Mouse (Mus musculus): Measurements from ENCODE around the gene Snx5. TPM values are rescaled to one million over a fixed set of nuclear protein-coding genes. Genes with fewer than 3 reads are reported as not detected.
A peak's percentile ranks its signal among the peaks of the same experiment; 100 is the strongest.

Snx5 gene
- total and polyA plus RNA-seq, 3 experiments, result 22.2 to 55.3 (median 51.5) TPM

GRCm38 (mm10) chr2:144230498-144230897 lies 40.2 kb downstream of the Snx5 start:
- Histone ChIP-seq H3K27me3 (ENCODE audit: control insufficient read depth, insufficient read depth, low read length) (no peaks in the 10 kb centered on the region), H3K36me3 (ENCODE audit: control insufficient read depth, insufficient read depth, low read length) (no peaks in the 10 kb centered on the region), H3K4me3 (no peak overlapping the region), H3K9ac (ENCODE audit: low read depth, low read length) (no peak overlapping the region), H3K79me2 (replicated peaks; ENCODE audit: control insufficient read depth, insufficient read depth, low read length) (no peaks in the 10 kb centered on the region), H3K27ac (no peak overlapping the region), H3K4me1 (ENCODE audit: control insufficient read depth, insufficient read depth, low read length) (peaks cover 3% of the 10 kb centered on the region)
- 9% methylated on average over 7 of the region's 7 CpGs for WGBS
- no peak for TF ChIP-seq POLR2A (IDR thresholded peaks at IDR 0.05; ENCODE audit: insufficient read depth, low read depth, low read length)
- TF ChIP-seq EP300 (IDR thresholded peaks at IDR 0.05; ENCODE audit: insufficient read depth, low read depth, low read length), result no peak
- no peak for TF ChIP-seq CTCF (IDR thresholded peaks at IDR 0.05)
- DNase-seq, result peak in 1 of 2 experiments; percentile 40
- intact Hi-C loops (cut with DNase I), result no loop called here

- no peak overlapping the region for H3K4me3 ChIP-seq
- H3K27me3 ChIP-seq (ENCODE audit: control insufficient read depth, insufficient read depth, low read length), result no peaks in the 10 kb centered on the region
- H3K9ac ChIP-seq (ENCODE audit: low read depth, low read length), result no peak overlapping the region
- H3K27ac ChIP-seq, result no peak overlapping the region
- no peaks in the 10 kb centered on the region for H3K79me2 ChIP-seq (replicated peaks; ENCODE audit: control insufficient read depth, insufficient read depth, low read length)
- no peak for DNase-seq
- TF ChIP-seq POLR2A (IDR thresholded peaks at IDR 0.05; ENCODE audit: insufficient read depth, low read depth, low read length) (no peak), CTCF (IDR thresholded peaks at IDR 0.05) (no peak), EP300 (IDR thresholded peaks at IDR 0.05; ENCODE audit: insufficient read depth, low read depth, low read length) (no peak)
- intact Hi-C loops (cut with DNase I), result no loop called here
- WGBS, result 83% methylated on average over 14 of the region's 14 CpGs
- peaks cover 3% of the 10 kb centered on the region for H3K4me1 ChIP-seq (ENCODE audit: control insufficient read depth, insufficient read depth, low read length)
- no peaks in the 10 kb centered on the region for H3K36me3 ChIP-seq (ENCODE audit: control insufficient read depth, insufficient read depth, low read length)
Observed at GRCm38 (mm10) chr2:144229647-144230046, 41.1 kb downstream of the Snx5 start.

DNA sequence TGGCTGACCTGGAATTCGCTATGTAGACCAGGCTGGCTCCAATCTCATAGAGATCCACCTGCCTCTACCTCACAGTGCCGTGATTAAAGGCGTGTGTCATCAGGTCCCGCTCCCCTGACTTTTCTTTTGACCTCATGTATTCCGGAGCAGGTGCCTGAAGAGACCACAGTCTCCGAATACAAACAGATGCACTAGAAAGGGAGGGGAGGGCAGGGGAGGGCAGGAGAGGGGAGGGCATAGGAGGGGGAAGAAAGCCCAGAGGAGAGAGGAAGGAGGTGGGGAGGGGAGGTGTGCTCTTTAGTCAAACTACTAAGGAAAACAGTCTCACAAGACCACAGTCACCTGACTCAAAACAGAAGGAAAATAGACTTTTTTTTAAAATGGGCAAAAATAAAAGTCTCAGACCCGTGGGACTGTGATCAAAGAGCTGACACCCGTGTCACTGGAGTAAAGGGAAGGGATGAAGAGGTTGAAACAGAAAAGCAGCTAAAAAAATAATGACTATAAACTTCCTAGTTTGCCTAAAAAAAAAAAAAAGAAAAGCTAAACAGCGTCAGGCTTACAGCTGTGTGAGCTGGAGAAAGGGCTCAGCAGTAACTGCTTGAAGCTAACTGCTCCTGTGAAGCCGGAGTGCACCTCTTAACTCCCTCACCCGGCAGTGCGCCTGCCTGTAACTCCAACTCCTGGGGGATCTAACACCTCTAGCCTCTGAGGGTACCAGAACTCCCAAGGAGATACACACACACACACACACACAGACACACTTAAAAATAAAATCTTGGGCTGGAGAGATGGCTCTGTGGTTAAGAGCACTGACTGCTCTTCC lies 42.0 kb downstream of the Snx5 start:
- Histone ChIP-seq H3K9ac (ENCODE audit: low read depth, low read length) (no peak overlapping the region), H3K4me3 (no peak overlapping the region), H3K27me3 (ENCODE audit: control insufficient read depth, insufficient read depth, low read length) (no peaks in the 10 kb centered on the region), H3K36me3 (ENCODE audit: control insufficient read depth, insufficient read depth, low read length) (no peaks in the 10 kb centered on the region), H3K27ac (no peak overlapping the region), H3K79me2 (replicated peaks; ENCODE audit: control insufficient read depth, insufficient read depth, low read length) (no peaks in the 10 kb centered on the region), H3K4me1 (ENCODE audit: control insufficient read depth, insufficient read depth, low read length) (peaks cover 3% of the 10 kb centered on the region)
- DNase-seq, result no peak
- intact Hi-C loops (cut with DNase I), result no loop called here
- 79% methylated on average over 12 of the region's 12 CpGs for WGBS
- no peak for TF ChIP-seq EP300 (IDR thresholded peaks at IDR 0.05; ENCODE audit: insufficient read depth, low read depth, low read length)
- TF ChIP-seq CTCF (IDR thresholded peaks at IDR 0.05), result no peak
- TF ChIP-seq POLR2A (IDR thresholded peaks at IDR 0.05; ENCODE audit: insufficient read depth, low read depth, low read length), result no peak

DNA sequence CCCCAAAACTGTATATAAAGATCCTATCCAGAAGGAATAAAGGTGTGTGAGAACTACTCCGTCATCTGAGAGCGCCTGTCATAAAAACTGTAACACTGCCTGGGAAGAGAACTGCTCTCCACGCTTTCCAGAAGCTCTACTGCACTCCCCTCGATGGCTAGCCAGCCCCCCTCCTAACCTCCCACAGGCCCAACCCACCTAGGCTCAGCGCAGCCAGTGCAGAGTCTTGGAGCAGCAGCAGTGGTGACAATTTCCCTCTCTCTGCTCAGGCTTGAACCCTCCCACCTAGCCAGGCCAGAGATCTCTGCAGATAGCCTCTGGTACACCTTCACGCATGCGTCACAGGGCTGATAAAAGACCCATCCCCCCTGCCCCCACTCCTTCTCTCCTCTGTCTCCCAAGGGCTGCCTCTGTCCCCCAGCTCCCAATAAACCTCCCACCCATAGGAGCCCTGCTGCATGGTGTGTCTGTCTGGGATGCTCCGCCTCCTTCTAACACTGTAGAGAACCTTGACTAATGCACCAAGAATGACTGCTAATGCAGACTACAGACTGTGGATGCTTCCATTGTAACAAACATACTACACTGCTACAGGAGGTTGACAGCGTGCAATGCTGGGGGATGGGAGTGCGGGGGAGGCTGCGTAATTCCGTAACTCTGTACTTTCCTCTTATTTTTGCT lies 43.7 kb downstream of the Snx5 start:
- Histone ChIP-seq H3K36me3 (ENCODE audit: control insufficient read depth, insufficient read depth, low read length) (no peaks in the 10 kb centered on the region), H3K27ac (no peak overlapping the region), H3K27me3 (ENCODE audit: control insufficient read depth, insufficient read depth, low read length) (no peaks in the 10 kb centered on the region), H3K4me3 (no peak overlapping the region), H3K9ac (ENCODE audit: low read depth, low read length) (no peak overlapping the region), H3K4me1 (ENCODE audit: control insufficient read depth, insufficient read depth, low read length) (peaks cover 3% of the 10 kb centered on the region), H3K79me2 (replicated peaks; ENCODE audit: control insufficient read depth, insufficient read depth, low read length) (no peaks in the 10 kb centered on the region)
- TF ChIP-seq EP300 (IDR thresholded peaks at IDR 0.05; ENCODE audit: insufficient read depth, low read depth, low read length), result no peak
- TF ChIP-seq CTCF (IDR thresholded peaks at IDR 0.05), result no peak
- no peak for TF ChIP-seq POLR2A (IDR thresholded peaks at IDR 0.05; ENCODE audit: insufficient read depth, low read depth, low read length)
- intact Hi-C loops (cut with DNase I), result no loop called here
- DNase-seq, result no peak
- 87% methylated on average over 12 of the region's 12 CpGs for WGBS

GRCm38 (mm10) chr2:144224351-144224750 lies 46.4 kb downstream of the Snx5 start:
- H3K4me3 ChIP-seq, result no peak overlapping the region
- H3K27ac ChIP-seq, result no peak overlapping the region
- no peaks in the 10 kb centered on the region for H3K36me3 ChIP-seq (ENCODE audit: control insufficient read depth, insufficient read depth, low read length)
- no peaks in the 10 kb centered on the region for H3K4me1 ChIP-seq (ENCODE audit: control insufficient read depth, insufficient read depth, low read length)
- TF ChIP-seq POLR2A (IDR thresholded peaks at IDR 0.05; ENCODE audit: insufficient read depth, low read depth, low read length) (no peak), CTCF (IDR thresholded peaks at IDR 0.05) (no peak), EP300 (IDR thresholded peaks at IDR 0.05; ENCODE audit: insufficient read depth, low read depth, low read length) (no peak)
- H3K27me3 ChIP-seq (ENCODE audit: control insufficient read depth, insufficient read depth, low read length), result no peaks in the 10 kb centered on the region
- H3K79me2 ChIP-seq (replicated peaks; ENCODE audit: control insufficient read depth, insufficient read depth, low read length), result no peaks in the 10 kb centered on the region
- no peak overlapping the region for H3K9ac ChIP-seq (ENCODE audit: low read depth, low read length)
- DNase-seq, result no peak
- WGBS, result 60% methylated on average over 12 of the region's 12 CpGs
- intact Hi-C loops (cut with DNase I), result no loop called here

DNA sequence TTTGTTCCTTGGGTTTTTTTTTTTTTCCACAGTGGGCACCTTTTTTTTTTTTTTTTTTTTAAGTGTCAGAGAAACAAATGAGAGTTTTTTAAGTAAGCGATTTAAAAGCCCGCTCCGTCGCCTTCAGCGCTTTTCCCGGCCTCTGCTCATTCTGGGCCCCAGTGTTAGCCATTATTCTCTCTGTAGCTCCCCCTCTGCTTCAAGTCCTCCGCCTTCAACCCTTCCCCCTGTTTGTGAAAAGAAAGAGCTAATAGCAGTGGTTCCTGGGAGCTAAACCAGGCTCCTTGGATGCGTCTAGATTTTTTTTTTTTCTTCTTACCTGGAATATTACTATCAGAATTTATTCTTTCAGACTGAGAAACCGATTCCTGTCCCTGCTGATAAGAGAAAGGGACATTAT lies 55.1 kb downstream of the Snx5 start:
- no peak for DNase-seq
- 64% methylated on average over 9 of the region's 9 CpGs for WGBS

More for the DNA sequence above, 55.1 kb downstream of the Snx5 start:
- intact Hi-C loops (cut with DNase I), result loop anchor here (5.0 kb wide), 3 partner anchors 233 to 298 kb away; partner anchors contain the start of gene Dstn
- Histone ChIP-seq H3K9ac (ENCODE audit: low read depth, low read length) (no peak overlapping the region), H3K27me3 (ENCODE audit: control insufficient read depth, insufficient read depth, low read length) (no peaks in the 10 kb centered on the region), H3K27ac (no peak overlapping the region), H3K4me1 (ENCODE audit: control insufficient read depth, insufficient read depth, low read length) (no peaks in the 10 kb centered on the region), H3K36me3 (ENCODE audit: control insufficient read depth, insufficient read depth, low read length) (no peaks in the 10 kb centered on the region), H3K4me3 (no peak overlapping the region), H3K79me2 (replicated peaks; ENCODE audit: control insufficient read depth, insufficient read depth, low read length) (no peaks in the 10 kb centered on the region)
- no peak for TF ChIP-seq CTCF (IDR thresholded peaks at IDR 0.05)

All from heart, adult 2 months (tissue).